Mouse (Mus musculus): ENCODE measurements around the gene Myo1f.

DNA sequence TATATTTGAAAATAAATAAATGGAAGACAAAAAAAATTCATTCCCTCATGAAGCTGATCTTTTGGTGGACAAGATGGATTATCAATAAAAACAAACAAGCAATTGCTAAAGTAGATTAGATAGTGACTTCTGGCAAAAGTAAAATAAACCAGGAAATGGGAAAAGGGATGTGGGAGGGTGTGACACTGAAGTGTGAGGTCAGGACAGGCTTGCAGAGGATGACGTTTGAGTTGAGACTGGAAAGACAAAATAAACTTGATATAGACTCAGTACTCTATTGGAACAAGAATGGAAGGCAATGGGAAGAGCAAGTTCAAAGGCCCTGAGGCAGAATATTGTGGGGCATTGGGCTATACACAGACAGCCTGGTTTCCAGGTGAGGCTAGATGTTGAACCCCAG lies 35.1 kb upstream of the Myo1f start:
- TF ChIP-seq CTCF (IDR thresholded peaks at IDR 0.05; ENCODE audit: control insufficient read depth, insufficient read depth, insufficient replicate concordance, low read depth, low read length) (no peak), POLR2A (IDR thresholded peaks at IDR 0.05; ENCODE audit: control insufficient read depth, low read depth, low read length) (no peak)
